Mouse (Mus musculus): ENCODE measurements around the gene Ormdl1.

GRCm38 (mm10) chr1:53291197-53291596, 5.7 kb upstream of the Ormdl1 start:
- TF ChIP-seq CTCF (conservative IDR thresholded peaks at IDR 0.05; ENCODE audit: insufficient read depth, insufficient read length, low read depth, low read length) (no peak), POLR2A (IDR thresholded peaks at IDR 0.05; ENCODE audit: low read depth, low read length) (no peak)

Data from kidney, adult 2 months (tissue).